Mouse (Mus musculus) lung, embryonic 15.5 days (tissue): ENCODE results near the gene Ctxn1. TPM values are rescaled to one million over a fixed set of nuclear protein-coding genes. Genes with fewer than 3 reads are reported as not detected.

Source experiments
- polyA plus RNA-seq: library from polyadenylated mRNA; unstranded; fragments of >200 nt; fragmentation: Nextera tagmentation; extraction: Ambion mirVana; gene quantifications from 2 replicates; pipeline ENCODE4 v1.2.1, GENCODE M21; 2015

Ctxn1 gene
- polyA plus RNA-seq, 1 experiment from 2014 or later = 75.3 TPM

Other genes starting within 250 kb of the Ctxn1 start
- gene Cd209f, start 153.4 kb downstream of the Ctxn1 start, polyA plus RNA-seq = not detected in 2 replicates
- gene Cd209g, start 125.2 kb downstream of the Ctxn1 start, polyA plus RNA-seq = not detected in 2 replicates
- 21.3 and 23.5 TPM in 2 replicates for gene Evi5l, start 92.7 kb downstream of the Ctxn1 start, polyA plus RNA-seq
- 7.5 TPM in 2 replicates for gene Prr36, start 41.8 kb downstream of the Ctxn1 start, polyA plus RNA-seq
- gene Lrrc8e, start 32.4 kb downstream of the Ctxn1 start, polyA plus RNA-seq = 3.8 and 4.2 TPM in 2 replicates
- gene Map2k7, start 20.5 kb downstream of the Ctxn1 start, polyA plus RNA-seq = 29.6 and 31.3 TPM in 2 replicates
- gene Gm49320, start 20.4 kb downstream of the Ctxn1 start, polyA plus RNA-seq = 1.4 and 1.5 TPM in 2 replicates
- 2.5 and 3.4 TPM in 2 replicates for gene Tgfbr3l, start 11.1 kb downstream of the Ctxn1 start, polyA plus RNA-seq
- 60.8 and 61.6 TPM in 2 replicates for gene Snapc2, start 6.2 kb downstream of the Ctxn1 start, polyA plus RNA-seq
- gene Timm44, start 16.6 kb upstream of the Ctxn1 start, polyA plus RNA-seq = 55.1 and 56.0 TPM in 2 replicates
- gene Ccl25, start 65.9 kb upstream of the Ctxn1 start, polyA plus RNA-seq = 16.8 and 30.8 TPM in 2 replicates
- 270 and 272 TPM in 2 replicates for gene Elavl1, start 66.1 kb upstream of the Ctxn1 start, polyA plus RNA-seq
- 25.6 and 31.3 TPM in 2 replicates for gene Cers4, start 233.8 kb upstream of the Ctxn1 start, polyA plus RNA-seq